8 mouse cellular contexts compared by ENCODE assay signal in the genomic region with DNA sequence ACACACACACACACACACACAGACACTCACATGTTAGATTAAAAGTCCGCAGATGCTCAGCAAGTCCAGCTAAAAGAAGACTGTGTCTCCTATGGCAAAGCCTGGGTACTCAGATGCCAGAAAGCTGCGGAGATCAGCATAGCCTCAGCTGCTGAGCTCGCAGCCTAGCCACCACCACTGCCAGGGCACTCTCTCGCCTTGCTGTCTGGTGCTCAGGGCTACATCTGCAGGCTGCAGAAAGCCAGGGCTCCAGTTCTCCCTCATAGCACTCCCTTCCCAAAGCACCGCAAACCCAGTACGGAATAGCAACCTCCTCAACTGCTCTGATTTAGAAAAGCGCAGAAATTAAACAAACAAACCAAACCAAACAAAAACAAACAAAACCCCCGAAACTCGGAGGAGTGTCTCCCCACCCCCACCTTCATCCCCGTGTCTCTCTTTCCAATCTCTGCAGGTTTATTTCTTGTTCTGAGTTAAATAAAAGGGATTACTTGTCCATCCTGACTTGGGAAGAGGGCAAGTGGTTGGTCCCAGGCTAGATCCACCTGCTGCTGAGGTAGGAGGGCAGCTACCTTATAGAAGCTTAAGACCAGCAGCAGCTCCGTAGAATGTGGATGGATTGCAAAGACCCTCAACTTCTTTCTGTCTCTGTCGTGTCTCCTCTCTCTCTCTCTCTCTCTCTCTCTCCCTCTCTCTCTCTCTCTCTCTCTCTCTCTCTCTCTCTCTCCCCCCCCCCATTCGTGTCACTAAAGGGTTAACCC. TPM values are rescaled to one million over a fixed set of nuclear protein-coding genes. Genes with fewer than 3 reads are reported as not detected.
A peak's percentile ranks its signal among the peaks of the same experiment; 100 is the strongest.
DNase-seq lines count a peak whose midpoint lies in the region; ATAC-seq and TF ChIP-seq lines count a peak whose summit lies in the region.

No protein-coding gene starts in this region.

- TF ChIP-seq POLR2A in kidney, adult 2 months (IDR thresholded peaks at IDR 0.05; ENCODE audit: low read depth, low read length), result no peak

- H3K36me3 ChIP-seq in kidney, adult 2 months (ENCODE audit: control insufficient read depth, insufficient read depth, low read length), result no peaks in the 10 kb centered on the region
- no peaks in the 10 kb centered on the region for H3K36me3 ChIP-seq in embryonic facial prominence, embryonic 12.5 days
- H3K36me3 ChIP-seq in hindbrain, embryonic 14.5 days (replicated peaks; ENCODE audit: control insufficient read depth, insufficient read depth), result no peaks in the 10 kb centered on the region
- H3K36me3 ChIP-seq in neural tube, embryonic 11.5 days (ENCODE audit: control insufficient read depth, insufficient read depth, low read length), result no peaks in the 10 kb centered on the region

- no peaks in the 10 kb centered on the region for H3K27me3 ChIP-seq in kidney, adult 2 months (replicated peaks; ENCODE audit: control insufficient read depth, insufficient read depth, low read length)
- peaks cover 17% of the 10 kb centered on the region for H3K27me3 ChIP-seq in embryonic facial prominence, embryonic 12.5 days
- peaks cover 15% of the 10 kb centered on the region for H3K27me3 ChIP-seq in hindbrain, embryonic 14.5 days (ENCODE audit: control insufficient read depth, insufficient read depth, low read length)
- peaks cover 11% of the 10 kb centered on the region for H3K27me3 ChIP-seq in neural tube, embryonic 11.5 days (ENCODE audit: control insufficient read depth, insufficient read depth, low read length)

- no peaks in the 10 kb centered on the region for H3K4me1 ChIP-seq in kidney, adult 2 months (ENCODE audit: control insufficient read depth, insufficient read depth, low read length)
- no peaks in the 10 kb centered on the region for H3K4me1 ChIP-seq in embryonic facial prominence, embryonic 12.5 days
- no peaks in the 10 kb centered on the region for H3K4me1 ChIP-seq in hindbrain, embryonic 14.5 days (replicated peaks; ENCODE audit: control insufficient read depth, insufficient read depth, low read length)
- no peaks in the 10 kb centered on the region for H3K4me1 ChIP-seq in neural tube, embryonic 11.5 days (ENCODE audit: control insufficient read depth, insufficient read depth, low read length)

- H3K9me3 ChIP-seq in embryonic facial prominence, embryonic 12.5 days, result no peaks in the 10 kb centered on the region
- H3K9me3 ChIP-seq in hindbrain, embryonic 14.5 days (ENCODE audit: control insufficient read depth, low read length), result no peaks in the 10 kb centered on the region
- H3K9me3 ChIP-seq in neural tube, embryonic 11.5 days (ENCODE audit: control insufficient read depth, low read length), result no peaks in the 10 kb centered on the region

- H3K27ac ChIP-seq in kidney, adult 2 months (ENCODE audit: insufficient read depth, low read depth, low read length), result no peak overlapping the region
- no peak overlapping the region for H3K27ac ChIP-seq in embryonic facial prominence, embryonic 12.5 days
- H3K27ac ChIP-seq in hindbrain, embryonic 14.5 days, result no peak overlapping the region
- no peak overlapping the region for H3K27ac ChIP-seq in neural tube, embryonic 11.5 days (ENCODE audit: low read depth, low read length)

- H3K4me3 ChIP-seq in kidney, adult 2 months (ENCODE audit: insufficient read depth, low read depth, low read length), result 0 out of 2 replicates have a peak overlapping the region, but pooled peaks have one; percentile 16
- H3K4me3 ChIP-seq in embryonic facial prominence, embryonic 12.5 days, result peak overlapping the region; percentile 31; the same call in 1 of the 2 replicates
- peak overlapping the region; percentile 38 for H3K4me3 ChIP-seq in hindbrain, embryonic 14.5 days (replicated peaks; ENCODE audit: low read length)
- H3K4me3 ChIP-seq in neural tube, embryonic 11.5 days (ENCODE audit: low read depth, low read length), result no peak overlapping the region

- no peak overlapping the region for H3K9ac ChIP-seq in embryonic facial prominence, embryonic 12.5 days
- H3K9ac ChIP-seq in hindbrain, embryonic 14.5 days, result no peak overlapping the region
- H3K9ac ChIP-seq in neural tube, embryonic 11.5 days (ENCODE audit: low read length), result no peak overlapping the region

- no peak for TF ChIP-seq CTCF in kidney, adult 2 months (conservative IDR thresholded peaks at IDR 0.05; ENCODE audit: insufficient read depth, insufficient read length, low read depth, low read length)

- H3K4me2 ChIP-seq in embryonic facial prominence, embryonic 12.5 days (replicated peaks), result peak overlapping the region; percentile 55
- peak overlapping the region; percentile 65 for H3K4me2 ChIP-seq in hindbrain, embryonic 14.5 days (replicated peaks)
- peak overlapping the region; percentile 49 for H3K4me2 ChIP-seq in neural tube, embryonic 11.5 days (ENCODE audit: low read depth)

- no peak for DNase-seq in kidney, adult 2 months
- DNase-seq in kidney, postnatal 14 days, result no peak
- DNase-seq in hindbrain, embryonic 14.5 days (ENCODE audit: low spot score), result no peak
- DNase-seq in neural tube, embryonic 11.5 days (ENCODE audit: low spot score), result peak; percentile 21
- DNase-seq in layer of hippocampus, adult 8-10 months (ENCODE audit: low spot score in 2 of 2), result no peak

- ATAC-seq in embryonic facial prominence, embryonic 12.5 days (ENCODE audit: insufficient number of reproducible peaks, insufficient read depth, low FRiP score, low TSS enrichment), result no peak
- ATAC-seq in hindbrain, embryonic 14.5 days (ENCODE audit: low FRiP score), result 0 out of 2 replicates have a peak, but pooled peaks have one; percentile 27
- ATAC-seq in neural tube, embryonic 11.5 days (ENCODE audit: insufficient read depth, low FRiP score, low TSS enrichment), result no peak
- no peak for ATAC-seq in granulocyte monocyte progenitor cell, adult 5-6 weeks (replicated peaks; ENCODE audit: poor library complexity, severe bottlenecking)
- ATAC-seq in monocyte, adult 5-6 weeks (replicated peaks; ENCODE audit: insufficient number of reproducible peaks, low FRiP score, low TSS enrichment, poor library complexity, severe bottlenecking), result no peak

- WGBS in kidney, adult 2 months, result 4% methylated on average over 13 of the region's 13 CpGs
- WGBS in embryonic facial prominence, embryonic 12.5 days, result 21% methylated on average over 13 of the region's 13 CpGs
- 25% methylated on average over 12 of the region's 13 CpGs for WGBS in hindbrain, embryonic 14.5 days
- WGBS in neural tube, embryonic 11.5 days, result 32% methylated on average over 12 of the region's 13 CpGs

RNA-seq across cellular contexts. Expression of gene Dgkk, which starts 1.4 kb away (rescaled TPM):
- not detected in 2 replicates for polyA plus RNA-seq in kidney, adult 2 months (2012; rRNA removed)
- 0.46 and 0.51 TPM in 2 replicates for polyA plus RNA-seq in embryonic facial prominence, embryonic 12.5 days (2016; fragmentation: Nextera tagmentation; extraction: Ambion mirVana)
- polyA plus RNA-seq in hindbrain, embryonic 14.5 days (2014; fragmentation: Nextera tagmentation; extraction: Ambion mirVana), result 3.9 and 5.7 TPM in 2 replicates
- 0.49 and 0.61 TPM in 2 replicates for polyA plus RNA-seq in neural tube, embryonic 11.5 days (2014; fragmentation: Nextera tagmentation; extraction: Ambion mirVana)
- not detected in 2 replicates for total RNA-seq in granulocyte monocyte progenitor cell, adult 5-6 weeks (2014; fragmentation: Nextera tagmentation)
- total RNA-seq in granulocyte monocyte progenitor cell, adult 5-6 weeks (2017), result not detected in 2 replicates
- not detected in 3 replicates for total RNA-seq in monocyte, adult 5-6 weeks (2017)
- under 1 TPM; 0.36 to 0.91 (median 0.55) TPM for total RNA-seq in layer of hippocampus, adult 8-10 months (2022)
